Mouse (Mus musculus) adrenal gland (tissue): ENCODE data around the gene Ttc30a1.
"Not testable (repeated sequence)": the region's sequence is repeated elsewhere in the genome, so short reads cannot be mapped to it uniquely, and the experiment has no call there.

Source experiments
- intact Hi-C: fragments of 180-260 bp; cut with DNase I; formaldehyde crosslinking; loops from one replicate; pipeline ENCODE4 v1.15.1; 2025
- long read RNA-seq, 2 experiments: library from polyadenylated mRNA; unstranded; transcript quantifications; one replicate each; pipeline ENCODE4 v2.0.0; 2020; ENCODE audit warnings: borderline replicate concordance in 1 of 2; ENCODE audit not compliant: insufficient replicate concordance in 1 of 2

Gene Ttc30a1
- long read RNA-seq, experiment 1, partial matches to known transcripts, result 0 of 3 reads
- long read RNA-seq, experiment 1, other reads (novel, unspliced or antisense), result 0 of 3 reads
- long read RNA-seq, experiment 2, partial matches to known transcripts, result 0 of 1 reads
- long read RNA-seq, experiment 2, other reads (novel, unspliced or antisense), result 0 of 1 reads

DNA sequence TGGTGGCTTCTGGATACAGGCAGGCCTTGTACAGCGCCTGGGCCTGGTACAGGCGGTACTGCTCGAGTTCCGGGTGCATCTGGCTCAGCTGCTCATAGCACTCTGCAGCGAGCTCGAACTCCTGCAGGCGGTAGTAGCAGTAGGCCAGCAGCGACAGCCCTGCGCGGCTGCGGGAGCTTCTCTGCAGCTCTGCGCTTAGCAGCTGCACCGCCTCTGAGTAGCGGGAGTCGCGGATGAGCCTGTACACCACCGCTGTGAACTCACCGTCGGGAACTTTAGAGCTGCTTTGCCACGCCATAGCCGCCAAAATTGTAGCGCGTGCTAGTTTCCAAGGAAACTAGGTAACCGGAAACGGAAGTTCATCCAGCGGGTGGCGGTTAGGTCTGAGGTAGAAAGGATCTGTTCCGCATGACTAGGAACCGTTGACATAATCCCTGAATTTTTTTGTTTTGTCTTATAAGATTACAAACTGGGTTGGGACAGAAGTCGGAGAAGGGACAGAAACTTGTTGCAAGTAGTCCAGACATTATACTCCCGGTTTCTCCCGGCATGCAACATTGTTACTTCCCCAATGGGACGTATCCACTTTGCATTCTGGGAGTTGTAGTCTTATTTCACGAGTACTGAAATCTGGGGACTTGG is at the start of gene Ttc30a1:
TSS of gene Ttc30a1 (minus strand) at position 528 of the 642 bp plus-strand sequence.
- intact Hi-C loops, result not testable (repeated sequence)

DNA sequence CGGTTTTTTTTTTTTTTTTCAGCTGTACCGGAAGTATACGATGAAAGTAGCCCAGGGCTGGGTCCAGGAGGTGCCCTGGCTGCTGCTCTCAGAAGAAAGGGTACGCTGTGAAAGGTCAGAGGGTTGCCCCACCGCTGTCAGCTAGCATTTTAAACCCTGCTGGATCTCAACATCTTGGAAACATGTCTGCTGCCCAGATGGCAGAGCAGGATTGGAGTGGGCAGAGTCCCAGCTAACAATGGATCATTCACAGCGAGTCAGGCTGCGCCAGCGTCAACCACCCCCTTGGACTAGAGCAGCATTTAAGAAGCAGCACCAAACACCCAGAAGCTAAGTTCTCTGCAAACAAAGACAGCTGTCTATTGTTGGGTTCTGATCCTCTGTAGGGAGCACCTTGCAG is 48.3 kb upstream of the Ttc30a1 start:
- intact Hi-C loops, result no loop called here

DNA sequence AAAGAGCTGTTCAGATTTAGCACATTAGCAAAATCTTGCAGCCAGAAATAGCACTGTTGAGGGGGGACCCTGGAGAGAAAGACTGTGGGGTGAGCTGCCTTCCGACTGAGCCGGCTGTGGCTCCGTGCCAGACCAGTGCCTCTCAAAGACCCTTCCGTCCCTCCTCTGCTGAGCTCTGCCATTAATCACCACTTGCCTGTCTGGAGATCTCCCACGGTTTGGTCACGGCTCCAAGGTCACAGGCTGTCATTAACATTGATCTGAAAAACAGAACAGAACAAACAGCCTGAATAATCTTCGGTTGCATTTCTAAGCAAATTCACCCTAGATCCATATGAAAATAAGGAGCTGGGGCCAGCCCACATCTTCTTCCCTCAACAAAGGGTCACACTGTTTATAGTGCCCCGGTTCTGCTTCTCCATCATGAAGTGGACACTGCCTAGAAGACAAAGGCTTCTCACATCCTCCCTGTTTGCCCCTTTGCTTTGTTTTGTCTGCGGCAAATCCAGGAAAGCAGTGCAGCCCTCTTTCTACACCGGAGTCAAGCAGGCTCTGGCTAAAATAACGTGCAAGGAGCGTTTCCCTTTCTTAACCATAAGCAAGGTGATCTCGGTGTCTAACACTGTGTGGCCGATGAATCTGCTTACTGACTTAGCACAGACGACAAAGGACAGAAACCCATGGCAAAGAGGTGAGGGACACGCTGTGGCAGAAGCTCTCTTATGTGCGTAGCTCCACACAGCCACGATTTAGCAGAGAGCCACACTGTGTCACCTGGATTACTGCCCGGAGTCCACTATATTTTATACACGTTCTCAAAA is 47.5 kb upstream of the Ttc30a1 start:
- intact Hi-C loops, result no loop called here

- intact Hi-C loops, result no loop called here
Observed at GRCm38 (mm10) chr2:76016890-76017289, 35.1 kb upstream of the Ttc30a1 start.

GRCm38 (mm10) chr2:76016136-76016535 is 34.4 kb upstream of the Ttc30a1 start:
- intact Hi-C loops, result no loop called here

DNA sequence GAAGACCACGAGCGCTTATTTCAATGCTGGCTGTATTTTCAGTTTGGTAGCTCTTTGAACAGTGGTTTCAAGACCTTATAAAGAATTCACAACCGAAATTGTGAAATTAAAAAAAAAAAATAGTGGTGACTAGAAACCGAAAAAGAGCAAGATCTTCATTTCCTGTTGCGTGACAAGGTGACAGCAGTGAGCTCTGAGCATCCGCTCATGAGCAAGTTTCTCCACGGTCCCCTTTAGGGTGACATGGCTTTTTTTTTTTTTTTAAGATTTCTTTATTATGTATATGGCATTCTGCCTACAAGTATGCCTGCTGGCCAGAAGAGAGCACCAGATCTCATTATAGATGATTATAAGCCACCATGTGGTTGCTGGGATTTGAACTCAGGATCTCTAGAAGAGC is 33.7 kb upstream of the Ttc30a1 start:
- intact Hi-C loops, result no loop called here

DNA sequence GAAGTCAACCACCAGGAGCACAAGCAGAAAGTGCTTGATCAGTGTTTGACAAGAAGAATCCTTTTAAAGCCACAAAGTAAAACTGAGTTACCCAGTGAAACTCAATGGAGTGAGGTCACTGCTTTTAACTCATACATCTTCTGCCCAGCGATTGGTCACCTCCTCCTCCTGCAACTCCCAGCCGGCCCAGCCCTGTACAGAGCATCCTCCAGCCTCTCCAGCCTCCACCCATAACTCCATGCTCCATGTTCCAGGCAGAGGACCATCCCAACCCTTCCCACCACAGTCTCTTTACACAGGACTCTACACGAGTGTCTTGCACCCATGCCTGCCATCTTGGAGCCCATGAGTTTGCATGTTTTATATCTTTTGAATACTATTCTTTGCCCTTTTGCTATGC is 32.9 kb upstream of the Ttc30a1 start:
- intact Hi-C loops, result no loop called here

GRCm38 (mm10) chr2:76006194-76006593 is 24.4 kb upstream of the Ttc30a1 start:
- intact Hi-C loops, result no loop called here

DNA sequence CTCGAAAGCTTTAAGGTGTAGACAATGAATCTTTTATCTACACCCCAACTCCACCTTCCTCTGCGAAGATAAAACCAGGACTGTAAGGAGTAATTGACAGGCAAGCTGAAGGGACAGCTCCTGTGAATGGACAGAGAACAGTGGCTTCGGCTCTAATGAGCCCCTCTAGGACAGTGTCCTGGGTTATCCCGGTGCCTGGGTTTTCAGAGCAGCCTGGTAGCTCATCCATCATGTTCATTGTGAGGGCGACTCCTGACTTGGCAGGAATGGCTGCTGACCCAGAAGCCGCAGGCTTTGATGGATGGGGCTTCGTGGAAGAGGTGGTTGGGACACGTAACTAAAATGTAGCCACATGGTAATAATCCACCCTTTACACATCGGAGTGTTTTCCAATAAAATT is 21.1 kb upstream of the Ttc30a1 start:
- intact Hi-C loops, result no loop called here

DNA sequence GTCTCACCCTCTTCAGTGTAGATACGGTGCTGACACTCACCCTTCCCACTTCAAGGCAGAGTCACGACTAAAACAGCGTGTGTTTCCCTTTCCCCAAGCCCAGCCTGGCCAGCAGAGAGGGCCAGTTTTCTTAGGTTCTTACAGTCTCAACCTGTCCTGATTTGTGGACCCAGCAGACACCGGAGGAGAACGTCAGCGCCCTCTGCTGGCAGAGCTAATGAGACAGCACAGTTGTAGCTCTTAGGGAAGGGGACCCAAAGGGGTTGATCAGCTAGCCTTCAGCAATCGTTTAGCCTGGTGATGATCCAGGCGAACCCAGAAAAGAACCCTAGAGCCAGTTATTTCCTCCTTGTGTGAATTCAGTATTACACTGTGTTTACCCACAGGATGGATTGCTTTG is 19.6 kb upstream of the Ttc30a1 start:
- intact Hi-C loops, result no loop called here

DNA sequence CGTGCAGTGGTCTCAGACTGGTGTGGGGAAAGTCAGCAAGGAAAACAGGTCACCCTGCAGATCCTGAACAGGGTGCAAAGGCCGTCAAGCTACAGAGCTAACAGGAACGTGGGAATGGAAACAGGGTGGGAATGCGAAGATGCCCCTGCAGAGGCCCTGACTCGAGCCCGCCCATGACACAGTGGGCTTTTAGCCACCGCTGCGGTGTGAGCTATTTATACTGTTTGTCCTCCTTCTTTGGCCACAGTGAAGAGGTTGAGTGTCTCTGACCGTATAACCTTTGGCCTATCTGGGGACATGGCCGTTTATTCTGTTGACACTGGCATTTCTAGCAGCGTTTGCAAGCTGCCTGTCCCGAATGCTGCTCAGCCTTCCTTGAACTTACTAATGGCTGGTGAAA is 17.9 kb upstream of the Ttc30a1 start:
- intact Hi-C loops, result no loop called here

- intact Hi-C loops, result no loop called here
Observed at GRCm38 (mm10) chr2:75998692-75999091, 16.9 kb upstream of the Ttc30a1 start.

DNA sequence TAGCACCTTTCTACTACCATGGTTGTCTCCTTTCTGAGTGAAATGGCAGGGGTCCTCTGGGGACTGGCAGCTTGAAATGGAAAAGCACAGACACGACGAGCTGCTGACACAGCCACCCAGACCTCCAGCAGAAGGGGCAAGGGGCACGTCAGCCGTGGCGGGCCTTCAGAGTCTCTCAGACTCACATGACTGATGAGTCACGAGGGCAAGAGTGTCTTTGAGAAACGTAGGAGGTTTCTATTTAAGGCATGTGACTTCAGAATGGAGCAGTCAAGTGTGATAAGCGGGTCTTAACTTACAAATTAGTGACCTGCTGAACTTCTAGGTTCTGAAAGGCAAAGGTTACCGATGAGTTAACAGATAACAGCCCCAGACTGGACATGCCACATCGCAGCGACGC is 16.0 kb upstream of the Ttc30a1 start:
- intact Hi-C loops, result no loop called here

GRCm38 (mm10) chr2:75994841-75995240 is 13.1 kb upstream of the Ttc30a1 start:
- intact Hi-C loops, result no loop called here

- intact Hi-C loops, result loop anchor here (2.0 kb wide), 1 partner anchor 79 kb away; no protein-coding TSS in a partner anchor
Observed at GRCm38 (mm10) chr2:75991581-75992205, 9.9 kb upstream of the Ttc30a1 start.

DNA sequence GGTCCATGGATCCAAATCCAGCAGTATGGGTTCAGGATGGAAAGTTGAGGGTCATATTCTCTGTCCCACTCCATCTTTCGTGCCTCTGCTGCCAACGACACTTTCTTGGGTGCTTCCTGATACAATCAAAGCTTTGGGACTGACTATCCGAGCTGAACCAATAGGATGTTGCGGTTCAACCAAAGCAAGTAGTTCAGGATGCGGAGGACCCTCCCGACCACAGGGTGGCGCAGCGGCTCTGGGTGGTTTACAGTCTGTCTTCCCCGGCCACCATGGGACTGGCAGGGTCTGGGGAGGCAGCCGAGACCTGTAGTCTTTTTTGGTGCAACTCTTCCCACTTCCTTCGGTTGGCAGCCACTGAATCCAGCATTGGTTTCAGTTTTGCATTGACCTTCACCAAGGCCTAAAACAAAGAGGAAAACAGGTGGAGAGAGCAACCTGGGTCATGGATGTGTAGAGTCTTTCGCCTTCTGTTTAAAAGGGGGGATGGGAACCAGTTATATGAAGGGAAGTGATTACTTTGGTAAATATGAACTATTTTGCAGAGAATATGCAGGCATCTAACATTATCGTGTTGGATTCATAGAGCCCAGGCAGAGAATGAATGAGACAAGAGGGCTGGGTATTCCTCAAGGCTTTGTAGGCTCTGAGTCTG is 9.2 kb upstream of the Ttc30a1 start:
- intact Hi-C loops, result loop anchor here (2.0 kb wide), 1 partner anchor 80 kb away; no protein-coding TSS in a partner anchor

- intact Hi-C loops, result loop anchor here (2.0 kb wide), 1 partner anchor 81 kb away; no protein-coding TSS in a partner anchor
Observed at GRCm38 (mm10) chr2:75989694-75990093, 7.9 kb upstream of the Ttc30a1 start.

- intact Hi-C loops, result no loop called here
Observed at GRCm38 (mm10) chr2:75988779-75989363, 7.1 kb upstream of the Ttc30a1 start.

DNA sequence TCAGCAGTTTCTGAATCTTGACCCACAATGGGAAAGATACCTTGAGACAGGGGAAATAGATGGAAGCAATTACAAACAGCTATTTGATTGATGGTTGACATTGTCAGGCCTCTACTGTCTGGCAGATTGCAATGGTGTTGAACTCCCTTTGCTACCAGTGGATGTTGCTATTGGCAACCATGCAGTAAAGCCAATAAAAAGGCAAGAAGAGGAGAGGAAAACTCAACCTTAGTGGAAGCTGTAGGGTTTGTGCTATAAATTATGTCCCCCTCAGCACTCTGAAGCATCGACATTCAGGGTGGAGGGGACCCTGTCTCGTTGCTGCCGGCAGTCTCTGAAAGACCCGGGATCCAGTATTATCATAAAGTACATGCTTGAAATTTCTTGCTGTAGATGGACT is 6.6 kb upstream of the Ttc30a1 start:
- intact Hi-C loops, result no loop called here

DNA sequence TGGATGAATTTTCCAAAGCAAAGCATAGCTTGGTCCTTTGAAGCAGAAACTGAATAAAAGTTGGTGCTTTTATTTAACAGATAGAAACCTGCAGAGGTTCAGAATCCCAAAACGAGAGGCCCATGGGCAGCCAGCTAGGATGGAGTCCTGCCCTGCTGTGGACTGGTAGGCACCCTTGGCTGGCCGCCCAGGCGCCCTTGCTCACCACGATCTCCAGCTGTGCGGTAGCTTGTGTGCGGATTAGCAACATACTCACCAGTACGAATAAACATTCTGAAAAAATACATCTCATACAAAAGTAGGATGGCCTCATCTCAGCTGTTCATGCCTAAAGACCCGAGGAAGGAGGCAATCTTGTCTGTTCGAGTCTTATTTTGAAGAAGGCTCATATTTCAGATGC is 6.0 kb upstream of the Ttc30a1 start:
- intact Hi-C loops, result no loop called here

DNA sequence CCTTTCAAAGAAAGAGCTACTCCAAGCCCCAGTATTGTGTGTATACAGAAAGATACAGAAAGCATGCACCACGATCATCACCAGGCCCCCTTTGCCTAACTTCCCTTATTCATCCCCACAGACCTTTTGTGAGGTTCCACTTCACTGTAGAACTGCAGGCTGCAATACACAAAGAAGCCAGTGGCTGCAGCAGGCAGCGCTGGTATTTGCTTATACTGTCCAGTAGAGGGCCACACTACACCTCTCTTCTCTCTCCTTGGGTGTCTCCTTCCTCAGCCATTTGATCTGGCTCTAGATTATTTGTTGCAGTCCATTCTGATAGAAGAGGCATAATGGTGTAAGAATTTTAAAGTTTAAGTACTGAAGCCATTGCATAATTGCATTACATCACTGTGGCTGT is 3.4 kb upstream of the Ttc30a1 start:
- intact Hi-C loops, result no loop called here
